Mouse (Mus musculus) megakaryocyte, embryonic 14.5 days (primary cell): Measurements from ENCODE around the gene Arhgef10l. TPM values are rescaled to one million over a fixed set of nuclear protein-coding genes. Genes with fewer than 3 reads are reported as not detected.

Experiments
- H3K27me3 ChIP-seq: replicated peaks from 2 replicates; pipeline ENCODE3; 2012; ENCODE audit warnings: inconsistent platforms
- H3K36me3 ChIP-seq: replicated peaks from 2 replicates; pipeline ENCODE3; 2012; ENCODE audit warnings: low read length, inconsistent platforms, mixed read lengths
- H3K4me1 ChIP-seq: 2 replicates; pipeline ENCODE4 v1.6.1; 2012; ENCODE audit warnings: inconsistent platforms
- H3K4me3 ChIP-seq: replicated peaks from 2 replicates; pipeline ENCODE3; 2012; ENCODE audit warnings: moderate library complexity, mild to moderate bottlenecking, inconsistent platforms
- H3K9me3 ChIP-seq: 2 replicates; pipeline ENCODE4 v1.6.1; 2012; ENCODE audit warnings: inconsistent platforms
- FLI1 ChIP-seq: IDR thresholded peaks from 2 replicates; pipeline ENCODE4 v1.6.1; 2012; ENCODE audit warnings: low read length, inconsistent platforms, mixed read lengths
- GATA1 ChIP-seq: IDR thresholded peaks from 3 replicates; pipeline ENCODE4 v1.6.1; 2012; ENCODE audit warnings: mixed read lengths, low read length, inconsistent platforms, borderline replicate concordance
- polyA plus RNA-seq: library from polyadenylated mRNA; stranded (reverse); fragments of >175 nt; gene quantifications from 2 replicates; pipeline ENCODE4 v1.2.3, GENCODE M21; 2012; ENCODE audit warnings: low replicate concordance; ENCODE audit not compliant: insufficient read depth

The Arhgef10l gene
- polyA plus RNA-seq, 1 experiment: 7.1 TPM

DNA sequence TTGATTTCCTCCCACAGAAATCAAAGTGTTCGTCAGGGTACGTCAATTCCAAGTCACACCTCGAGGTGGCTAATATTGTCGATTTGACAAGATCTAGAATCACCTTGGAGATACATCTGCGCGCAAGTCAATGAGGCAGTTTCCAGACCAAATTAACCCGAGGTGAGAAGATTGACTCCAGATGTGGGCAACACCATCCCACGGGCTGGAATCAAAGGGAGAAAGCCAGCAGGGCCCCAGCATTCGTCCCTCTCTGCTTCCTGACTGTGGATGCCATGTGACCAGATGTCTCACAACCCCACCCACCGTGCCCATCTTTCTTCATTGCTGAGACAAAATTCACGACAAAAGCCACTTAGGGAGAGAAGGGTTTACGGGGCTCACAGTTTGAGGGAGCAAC, 180.4 kb downstream of the Arhgef10l start:
- TF ChIP-seq FLI1: no peak
- TF ChIP-seq GATA1: no peak
- Histone ChIP-seq H3K36me3 (no peaks in the 10 kb centered on the region), H3K27me3 (peaks cover 9% of the 10 kb centered on the region), H3K9me3 (no peaks in the 10 kb centered on the region), H3K4me3 (no peak overlapping the region), H3K4me1 (no peaks in the 10 kb centered on the region)

DNA sequence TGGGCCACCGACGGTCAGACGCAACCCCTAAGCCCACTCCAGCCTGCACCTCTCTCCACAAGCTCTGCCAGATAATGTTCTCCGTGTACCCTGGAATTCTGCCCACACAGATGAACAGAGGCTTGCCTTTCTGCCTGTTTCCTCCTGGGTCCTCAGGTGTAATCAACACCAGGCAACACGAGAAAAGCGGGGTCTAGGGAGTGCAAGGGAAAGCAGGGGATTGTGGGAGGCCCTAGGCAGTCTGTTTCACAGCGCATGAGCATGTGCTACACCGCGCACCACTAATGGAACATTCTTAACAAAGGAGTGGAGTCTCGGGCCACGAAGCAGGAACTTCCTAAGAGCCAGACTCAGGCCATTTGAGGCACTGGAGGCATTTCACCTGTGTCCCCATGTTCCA, 182.7 kb downstream of the Arhgef10l start:
- no peaks in the 10 kb centered on the region for H3K36me3 ChIP-seq
- peaks cover 14% of the 10 kb centered on the region for H3K27me3 ChIP-seq
- H3K4me3 ChIP-seq: no peak overlapping the region
- H3K9me3 ChIP-seq: peaks cover 3% of the 10 kb centered on the region; the same call in 1 of the 2 replicates
- no peak for TF ChIP-seq FLI1
- TF ChIP-seq GATA1: no peak
- no peaks in the 10 kb centered on the region for H3K4me1 ChIP-seq

DNA sequence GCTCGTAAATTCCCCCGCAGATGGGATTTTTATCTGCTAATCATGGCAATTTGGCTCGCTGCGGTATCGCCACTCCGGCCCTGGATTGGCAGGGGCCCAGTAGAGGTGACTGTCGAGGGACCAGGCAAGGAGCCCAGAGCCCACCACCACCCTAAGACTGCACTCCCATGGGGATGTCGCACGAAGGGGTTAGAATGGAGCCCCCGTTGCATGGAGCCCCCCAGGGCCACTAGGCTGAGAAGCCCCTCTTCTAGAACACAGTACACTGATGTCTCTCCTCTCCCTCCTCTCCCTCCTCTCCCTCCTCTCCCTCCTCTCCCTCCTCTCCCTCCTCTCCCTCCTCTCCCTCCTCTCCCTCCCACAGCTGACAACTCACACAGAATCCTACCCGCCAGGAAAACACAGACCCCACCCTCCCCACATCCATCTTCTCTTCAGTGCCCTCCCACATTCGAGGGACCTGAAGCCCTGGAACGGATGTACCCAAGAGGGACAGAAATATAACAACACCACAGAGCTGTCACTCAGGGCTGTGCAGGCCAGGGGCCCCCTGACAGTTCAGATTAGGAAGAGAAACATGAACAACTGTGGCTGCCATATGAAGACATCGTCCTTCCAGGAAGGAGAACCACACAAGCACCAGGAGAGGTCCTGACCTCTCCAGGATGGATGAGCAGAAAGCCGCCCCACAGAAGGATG, 185.3 kb downstream of the Arhgef10l start:
- Histone ChIP-seq H3K4me3 (no peak overlapping the region), H3K36me3 (no peaks in the 10 kb centered on the region), H3K4me1 (no peaks in the 10 kb centered on the region), H3K27me3 (peaks cover 15% of the 10 kb centered on the region), H3K9me3 (peaks cover 29% of the 10 kb centered on the region)
- no peak for TF ChIP-seq FLI1
- no peak for TF ChIP-seq GATA1

DNA sequence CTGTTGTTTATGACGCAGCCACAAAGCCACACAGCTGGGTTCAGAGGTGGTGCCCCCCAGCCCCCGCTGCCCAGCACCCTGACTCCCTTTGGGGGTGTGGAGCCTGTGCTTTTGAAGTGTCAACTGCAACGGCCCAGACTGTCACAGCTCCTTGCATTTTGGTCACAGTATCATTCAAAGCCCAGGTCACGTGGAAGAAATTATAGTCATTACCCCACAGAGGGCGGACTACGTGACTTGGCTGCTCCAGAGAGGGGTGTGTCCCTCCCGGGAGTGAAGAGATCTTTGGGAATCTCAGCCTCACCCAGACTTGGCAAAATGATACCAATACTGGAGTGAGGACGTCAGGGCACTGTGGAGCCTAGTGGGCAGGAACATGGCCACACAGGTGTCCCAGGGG, 190.6 kb downstream of the Arhgef10l start:
- Histone ChIP-seq H3K4me3 (no peak overlapping the region), H3K4me1 (no peaks in the 10 kb centered on the region), H3K36me3 (no peaks in the 10 kb centered on the region), H3K27me3 (peaks cover 6% of the 10 kb centered on the region), H3K9me3 (peaks cover 66% of the 10 kb centered on the region)
- TF ChIP-seq GATA1 (no peak), FLI1 (no peak)

DNA sequence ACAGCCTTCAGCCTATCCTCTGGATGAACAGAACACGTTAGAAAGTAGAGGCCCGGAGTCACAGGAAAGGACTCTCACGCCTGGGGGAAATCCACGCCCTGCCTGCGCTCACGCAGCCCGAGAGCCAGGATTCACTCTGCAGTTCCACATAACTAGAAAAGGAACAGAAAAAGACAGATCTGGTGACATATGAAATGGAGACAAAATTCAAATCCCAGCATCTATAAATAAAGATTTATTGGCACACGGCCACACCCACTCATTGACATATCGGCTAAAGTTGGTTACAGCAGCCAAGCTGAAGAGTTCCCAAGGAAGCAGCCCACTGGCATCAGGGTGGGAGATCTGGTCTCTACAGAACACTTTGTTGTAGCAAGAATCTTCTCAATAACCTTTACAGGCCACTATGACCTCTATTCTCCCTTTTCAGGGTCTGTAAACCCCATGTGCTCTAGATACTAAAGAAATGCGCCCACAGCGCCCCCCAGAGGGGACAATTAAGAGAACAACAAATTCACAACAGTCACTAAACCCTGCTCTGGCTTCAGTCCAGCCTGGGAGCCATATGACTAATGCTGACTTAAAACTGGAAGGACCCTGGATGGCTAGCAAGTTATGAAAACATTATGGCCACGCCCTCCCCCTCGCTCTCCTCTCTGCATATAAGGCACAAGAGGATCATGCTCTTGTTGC, 195.9 kb downstream of the Arhgef10l start:
- no peaks in the 10 kb centered on the region for H3K36me3 ChIP-seq
- H3K9me3 ChIP-seq: peaks cover 30% of the 10 kb centered on the region
- peaks cover 3% of the 10 kb centered on the region for H3K27me3 ChIP-seq
- H3K4me1 ChIP-seq: no peaks in the 10 kb centered on the region
- no peak overlapping the region for H3K4me3 ChIP-seq
- TF ChIP-seq FLI1 (no peak), GATA1 (no peak)

DNA sequence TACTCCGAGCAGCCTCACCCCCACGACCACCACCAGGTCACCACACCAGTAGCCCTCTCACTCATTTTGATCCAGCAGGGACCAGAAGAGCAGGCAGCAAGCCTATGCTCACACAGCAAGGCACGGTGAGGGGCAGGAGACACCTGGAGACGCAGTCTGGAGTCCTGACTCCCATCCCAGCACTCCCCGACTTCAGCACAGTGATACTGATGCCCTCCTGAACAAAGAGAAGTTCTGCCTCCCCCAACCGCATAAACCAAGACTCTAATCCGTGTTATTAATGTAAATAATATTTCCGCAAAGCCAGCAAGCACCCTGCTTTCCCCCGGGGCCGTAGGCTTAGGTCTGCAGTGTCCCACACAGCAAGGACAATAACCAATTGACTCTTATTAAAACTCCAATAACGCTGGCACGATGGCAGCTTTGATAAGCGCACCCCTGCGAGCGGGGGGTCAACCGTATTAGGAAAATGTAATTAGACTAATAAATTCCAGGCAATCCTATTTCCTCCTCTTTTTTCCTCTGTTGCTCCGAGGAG, 198.5 kb downstream of the Arhgef10l start:
- no peaks in the 10 kb centered on the region for H3K36me3 ChIP-seq
- H3K4me3 ChIP-seq: no peak overlapping the region
- TF ChIP-seq FLI1 (no peak), GATA1 (no peak)
- no peaks in the 10 kb centered on the region for H3K4me1 ChIP-seq
- H3K9me3 ChIP-seq: peaks cover 14% of the 10 kb centered on the region
- H3K27me3 ChIP-seq: peaks cover 3% of the 10 kb centered on the region

Other genes with a start within 250 kb of the Arhgef10l start
- 177 and 233 TPM in 2 replicates for gene Rcc2, start 34.5 kb upstream of the Arhgef10l start, polyA plus RNA-seq
- not detected in 2 replicates for gene Padi6, start 76.6 kb upstream of the Arhgef10l start, polyA plus RNA-seq
- 3.1 and 5.3 TPM in 2 replicates for gene Padi4, start 108.2 kb upstream of the Arhgef10l start, polyA plus RNA-seq
- gene Padi3, start 144.6 kb upstream of the Arhgef10l start, polyA plus RNA-seq: 0.02 TPM in 1 of 2 replicates, not detected in the other
- gene Padi1, start 179.8 kb upstream of the Arhgef10l start, polyA plus RNA-seq: 0.29 TPM in 1 of 2 replicates, not detected in the other
- gene Padi2, start 240.3 kb upstream of the Arhgef10l start, polyA plus RNA-seq: 3.3 and 3.8 TPM in 2 replicates